Mouse (Mus musculus) neural tube, embryonic 15.5 days (tissue): ENCODE results near the gene AC161166.1. TPM values are rescaled to one million over a fixed set of nuclear protein-coding genes. Genes with fewer than 3 reads are reported as not detected.

Source experiments
- ATAC-seq: fragments of 200-750 bp; cut with Nextera tagmentation; 2 replicates; pipeline ENCODE4 v1.8.0; 2017; ENCODE audit warnings: mild to moderate bottlenecking, moderate TSS enrichment, moderate library complexity; ENCODE audit not compliant: low FRiP score
- H3K27ac ChIP-seq: fragments of 300-500 bp; sonication (generic); replicated peaks from 2 replicates; pipeline ENCODE4 v1.5.1; 2015; ENCODE audit warnings: mild to moderate bottlenecking, inconsistent platforms
- H3K27me3 ChIP-seq: fragments of 300-500 bp; sonication (generic); replicated peaks from 2 replicates; pipeline ENCODE4 v1.6.1; 2015; ENCODE audit warnings: inconsistent platforms
- H3K36me3 ChIP-seq: fragments of 300-500 bp; sonication (generic); 2 replicates; pipeline ENCODE4 v1.6.1; 2015; ENCODE audit warnings: inconsistent platforms
- H3K4me1 ChIP-seq: fragments of 300-500 bp; sonication (generic); 2 replicates; pipeline ENCODE4 v1.6.1; 2015; ENCODE audit warnings: inconsistent platforms
- H3K4me2 ChIP-seq: fragments of 300-500 bp; sonication (generic); 2 replicates; pipeline ENCODE4 v1.6.1; 2015; ENCODE audit warnings: inconsistent platforms, mild to moderate bottlenecking, moderate library complexity
- H3K4me3 ChIP-seq: fragments of 300-500 bp; sonication (generic); replicated peaks from 2 replicates; pipeline ENCODE4 v1.5.1; 2015; ENCODE audit warnings: mild to moderate bottlenecking, inconsistent platforms
- H3K9ac ChIP-seq: fragments of 300-500 bp; sonication (generic); replicated peaks from 2 replicates; pipeline ENCODE4 v1.6.1; 2015; ENCODE audit warnings: mild to moderate bottlenecking, inconsistent platforms
- H3K9me3 ChIP-seq: fragments of 300-500 bp; sonication (generic); replicated peaks from 2 replicates; pipeline ENCODE4 v1.6.1; 2016; ENCODE audit warnings: inconsistent platforms
- WGBS: fragments of 180-500 bp; shearing (Covaris S2); methylation state at CpG from one replicate; pipeline ENCODE4 v1.1.7; 2015; ENCODE audit warnings: mixed read lengths; 5-methylcytosine and 5-hydroxymethylcytosine counted together
- polyA plus RNA-seq: library from polyadenylated mRNA; unstranded; fragments of >200 nt; fragmentation: Nextera tagmentation; extraction: Ambion mirVana; gene quantifications from 2 replicates; pipeline ENCODE4 v1.2.1, GENCODE M21; 2015

The AC161166.1 gene
- polyA plus RNA-seq: 0.98 and 1.2 TPM in 2 replicates

DNA sequence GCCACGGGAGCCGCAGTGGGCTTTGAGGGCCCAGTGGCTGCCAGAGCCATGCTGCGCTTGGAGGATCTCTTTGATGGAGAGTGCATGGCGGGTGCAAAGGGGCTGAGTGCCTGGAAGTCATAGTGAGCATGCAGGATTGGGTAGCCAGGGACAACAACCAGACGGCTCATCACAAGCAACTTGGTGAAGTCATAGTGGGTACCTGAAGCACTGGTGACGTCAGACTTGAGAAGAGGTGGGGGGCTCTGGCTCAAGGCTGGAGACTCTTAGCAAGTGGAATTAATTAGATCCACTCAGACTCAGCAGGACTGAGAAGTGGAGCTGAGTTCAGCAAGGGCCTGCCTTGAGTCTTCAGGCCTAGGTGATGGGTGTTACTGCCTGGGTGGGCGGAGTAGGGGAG lies at the start of gene AC161166.1:
Gene AC161166.1 (minus strand): TSS at position 101 of the 400 bp plus-strand sequence.
- Histone ChIP-seq H3K27ac (no peak within 1 kb of the TSS), H3K36me3 (peaks cover 39% of the 10 kb centered on the region), H3K27me3 (no peaks in the 10 kb centered on the region), H3K4me2 (no peak within 1 kb of the TSS), H3K4me3 (no peak within 1 kb of the TSS), H3K9me3 (no peaks in the 10 kb centered on the region), H3K4me1 (peaks cover 50% of the 10 kb centered on the region), H3K9ac (no peak within 1 kb of the TSS)
- ATAC-seq: no peak
- WGBS: 92% methylated on average over 7 of the region's 7 CpGs

DNA sequence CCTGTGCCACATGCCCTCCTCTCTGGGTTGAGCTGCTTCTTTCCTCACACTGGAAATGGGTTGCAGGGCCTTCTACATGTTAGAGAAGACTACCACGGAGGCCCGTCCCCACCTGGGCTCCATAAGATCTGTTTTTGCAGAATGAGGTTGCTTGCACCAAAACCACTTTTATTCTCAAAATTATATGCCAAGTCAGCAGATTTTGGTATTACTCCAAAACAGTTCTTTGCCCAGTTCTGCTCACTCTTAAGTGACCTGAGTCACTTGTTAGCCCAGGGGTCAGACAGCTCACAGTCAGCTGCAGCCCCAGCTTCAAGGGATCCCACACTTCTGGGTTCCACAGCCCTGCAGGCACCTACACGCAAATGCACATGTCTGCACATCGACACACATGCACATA lies 49.2 kb upstream of the AC161166.1 start:
- Histone ChIP-seq H3K4me3 (no peak overlapping the region), H3K9ac (no peak overlapping the region), H3K27ac (no peak overlapping the region), H3K27me3 (no peaks in the 10 kb centered on the region), H3K4me2 (no peak overlapping the region), H3K4me1 (no peaks in the 10 kb centered on the region), H3K9me3 (no peaks in the 10 kb centered on the region), H3K36me3 (peaks cover 29% of the 10 kb centered on the region)
- no peak for ATAC-seq
- WGBS: 95% methylated on average over 4 of the region's 4 CpGs

DNA sequence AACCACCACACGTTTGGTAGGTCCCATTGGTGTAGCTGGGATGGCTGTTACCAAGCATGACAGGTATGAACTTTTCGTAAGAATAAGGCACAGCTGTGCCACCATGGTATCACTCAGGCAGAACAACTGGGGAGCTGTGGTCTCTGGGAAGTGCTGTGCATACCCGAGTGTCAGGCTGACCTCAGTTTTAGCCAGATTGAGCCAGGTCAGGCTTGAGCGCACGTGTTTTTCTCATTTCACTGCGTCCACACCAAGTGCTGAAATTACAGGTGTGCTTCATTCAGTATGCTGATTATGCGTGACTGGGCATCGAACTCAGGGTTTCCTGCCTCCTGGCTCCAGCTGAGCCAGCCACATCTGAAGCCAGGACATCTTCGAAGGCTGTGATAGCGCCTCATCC lies 43.5 kb upstream of the AC161166.1 start:
- ATAC-seq: no peak
- Histone ChIP-seq H3K27ac (no peak overlapping the region), H3K4me1 (no peaks in the 10 kb centered on the region), H3K27me3 (no peaks in the 10 kb centered on the region), H3K36me3 (peaks cover 36% of the 10 kb centered on the region), H3K4me3 (no peak overlapping the region), H3K9ac (no peak overlapping the region), H3K4me2 (no peak overlapping the region), H3K9me3 (no peaks in the 10 kb centered on the region)
- WGBS: 95% methylated on average over 10 of the region's 10 CpGs

DNA sequence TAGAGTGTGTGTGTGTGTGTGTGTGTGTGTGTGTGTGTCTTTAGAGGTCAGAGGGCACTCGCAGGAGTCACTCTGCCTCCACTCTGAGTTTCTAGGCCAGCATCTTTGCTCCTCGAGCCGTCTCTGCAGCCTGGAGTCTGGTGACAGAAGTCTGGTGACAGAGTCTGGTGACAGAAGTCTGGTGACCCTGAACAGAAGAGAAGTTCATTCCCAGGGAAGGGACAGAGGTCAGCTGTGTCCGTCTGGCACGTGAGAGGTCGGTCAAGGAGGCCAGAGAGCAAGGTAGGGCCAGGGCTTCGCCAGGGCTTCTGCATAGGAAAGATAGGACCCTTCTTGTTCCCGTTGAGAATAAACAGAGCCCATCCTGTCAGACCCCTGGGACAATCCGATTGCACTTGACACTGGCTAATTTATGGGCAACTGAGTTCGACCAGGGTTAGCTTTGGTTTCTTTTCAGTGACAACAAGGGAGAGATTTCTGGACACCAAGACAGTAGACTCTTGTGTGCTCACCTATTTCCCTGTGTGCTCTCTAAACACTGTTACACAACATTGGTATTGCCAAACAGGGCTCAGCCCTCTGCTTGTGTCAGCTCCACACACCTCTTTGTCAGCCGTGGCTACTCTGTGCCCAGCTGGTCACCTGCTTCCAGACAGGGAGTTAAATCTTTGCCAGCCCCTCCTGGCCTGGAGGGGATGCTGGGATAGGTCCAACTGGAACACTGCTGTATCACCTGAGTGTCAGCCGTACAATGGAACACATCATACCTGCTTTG lies 39.9 kb upstream of the AC161166.1 start:
- Histone ChIP-seq H3K4me1 (peaks cover 11% of the 10 kb centered on the region), H3K4me3 (no peak overlapping the region), H3K9ac (no peak overlapping the region), H3K27ac (no peak overlapping the region), H3K9me3 (no peaks in the 10 kb centered on the region), H3K4me2 (no peak overlapping the region), H3K36me3 (peaks cover 40% of the 10 kb centered on the region), H3K27me3 (no peaks in the 10 kb centered on the region)
- WGBS: 85% methylated on average over 12 of the region's 12 CpGs
- no peak for ATAC-seq

DNA sequence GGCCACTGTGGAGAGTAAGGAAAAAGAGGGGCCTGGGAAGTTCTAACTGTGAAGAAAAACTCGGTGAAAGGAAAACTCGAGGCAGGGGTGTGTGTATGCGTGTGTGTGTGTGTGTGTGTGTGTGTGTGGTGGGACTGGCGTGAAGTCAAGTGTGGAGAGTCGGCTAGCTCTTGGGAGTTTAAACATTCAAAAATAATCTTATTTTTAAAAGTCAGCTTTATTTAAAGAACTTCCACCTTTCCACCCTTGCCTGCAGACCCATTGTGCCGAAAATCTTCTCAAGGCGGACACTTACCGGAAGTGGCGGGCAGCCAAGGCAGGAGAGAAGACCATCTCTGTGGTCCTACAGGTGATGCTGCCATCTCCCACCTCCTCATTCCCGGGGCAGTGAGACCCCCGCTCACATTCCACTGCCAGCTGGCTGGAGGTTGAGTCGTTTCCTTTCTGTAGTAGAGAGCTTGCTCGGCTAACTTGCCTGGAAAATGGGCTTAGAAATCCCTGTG lies 35.3 kb upstream of the AC161166.1 start:
- Histone ChIP-seq H3K9me3 (no peaks in the 10 kb centered on the region), H3K4me2 (peak overlapping the region; percentile 77), H3K4me1 (peaks cover 17% of the 10 kb centered on the region), H3K27ac (peak overlapping the region; percentile 73; the same call in 1 of the 2 replicates), H3K9ac (peak overlapping the region; percentile 79), H3K27me3 (no peaks in the 10 kb centered on the region), H3K4me3 (peak overlapping the region; percentile 85), H3K36me3 (peaks cover 25% of the 10 kb centered on the region)
- ATAC-seq: peak; percentile 12; the same call in 1 of the 2 replicates
- whole genome bisulfite sequencing: 31% methylated on average over 13 of the region's 13 CpGs

DNA sequence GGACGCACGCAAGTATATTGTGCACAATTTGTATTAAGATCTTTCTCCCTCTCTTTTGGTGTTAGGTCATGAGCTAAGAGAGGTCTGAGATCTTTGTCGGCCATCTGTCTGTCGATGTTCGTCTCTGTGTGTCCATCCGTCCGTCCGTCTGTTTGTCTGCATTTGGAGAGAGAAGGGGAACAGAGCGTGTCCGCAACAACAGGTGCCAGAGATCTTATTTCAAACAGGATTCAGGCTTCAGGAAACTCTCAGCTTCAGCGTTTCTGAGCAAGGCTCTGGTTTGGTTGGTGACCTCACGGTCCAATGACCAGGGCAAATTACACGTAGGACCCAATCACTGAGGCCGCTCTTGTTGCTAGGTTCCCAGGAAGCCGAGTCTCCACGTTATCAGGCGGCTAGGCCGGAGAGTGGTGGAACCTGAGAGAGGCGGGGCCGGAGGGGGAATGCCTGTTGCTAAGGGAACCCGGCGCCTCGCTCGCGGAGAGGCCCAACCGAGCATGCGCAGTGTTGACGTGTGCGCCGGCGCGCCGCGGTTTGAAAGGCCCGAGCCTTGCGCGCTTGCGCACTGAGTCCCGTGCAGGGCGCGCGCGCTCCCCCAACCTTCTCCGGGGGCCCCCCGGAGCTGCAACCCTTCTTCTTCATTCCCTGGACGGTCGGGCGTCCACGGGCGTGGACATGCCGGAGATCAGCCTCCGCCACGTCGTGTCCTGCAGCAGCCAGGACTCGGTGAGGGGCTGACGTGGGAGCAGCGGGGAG lies 34.6 kb upstream of the AC161166.1 start:
- peaks cover 18% of the 10 kb centered on the region for H3K36me3 ChIP-seq
- peak; percentile 97 for ATAC-seq
- H3K9me3 ChIP-seq: no peaks in the 10 kb centered on the region
- peak overlapping the region; percentile 79 for H3K9ac ChIP-seq
- H3K4me2 ChIP-seq: peak overlapping the region; percentile 77
- peak overlapping the region; percentile 78 for H3K27ac ChIP-seq
- under 1% methylated on average over 57 of the region's 57 CpGs for WGBS
- peak overlapping the region; percentile 85 for H3K4me3 ChIP-seq
- peaks cover 17% of the 10 kb centered on the region for H3K4me1 ChIP-seq
- no peaks in the 10 kb centered on the region for H3K27me3 ChIP-seq

DNA sequence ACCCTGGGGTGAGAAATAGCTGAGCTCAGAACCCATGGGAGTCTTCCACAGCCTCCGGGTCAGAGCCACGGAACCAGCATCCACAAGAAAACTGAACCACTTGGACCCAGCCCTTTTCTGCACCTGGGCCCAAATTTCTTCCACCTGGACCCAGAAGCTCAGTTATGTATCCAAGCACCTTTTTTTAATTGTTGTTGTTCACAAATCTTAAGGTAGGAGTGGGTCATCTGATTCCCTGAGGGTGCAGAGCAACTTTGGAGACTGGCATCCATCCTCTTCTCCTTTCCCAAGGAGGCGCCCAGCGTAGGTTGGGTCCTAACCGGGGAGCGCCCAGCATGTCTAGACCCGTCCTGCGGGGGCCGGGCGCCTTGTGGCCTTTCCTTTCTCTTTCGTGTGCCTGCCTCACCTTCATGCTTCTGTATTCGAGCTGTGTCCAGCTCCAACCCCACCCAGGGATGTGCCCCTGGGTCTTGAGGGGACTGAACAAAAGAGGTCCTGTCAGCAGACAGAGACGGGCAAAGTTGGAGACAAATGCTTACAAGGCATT lies 33.9 kb upstream of the AC161166.1 start, which contains the start of the genes Pinlyp and Xrcc1:
Gene Pinlyp (minus strand): TSS at position 51 of the 547 bp plus-strand sequence.
Gene Xrcc1 (plus strand): TSS at position 222 of the 547 bp plus-strand sequence.
- Histone ChIP-seq H3K4me3 (peak within 1 kb of the TSS; percentile 85), H3K9me3 (no peaks in the 10 kb centered on the region), H3K27me3 (no peaks in the 10 kb centered on the region), H3K27ac (peak within 1 kb of the TSS; percentile 78), H3K4me1 (peaks cover 17% of the 10 kb centered on the region), H3K9ac (peak within 1 kb of the TSS; percentile 79), H3K36me3 (peaks cover 11% of the 10 kb centered on the region), H3K4me2 (peak within 1 kb of the TSS; percentile 77)
- WGBS: 41% methylated on average over 13 of the region's 13 CpGs
- peak; percentile 16; the same call in 1 of the 2 replicates for ATAC-seq

DNA sequence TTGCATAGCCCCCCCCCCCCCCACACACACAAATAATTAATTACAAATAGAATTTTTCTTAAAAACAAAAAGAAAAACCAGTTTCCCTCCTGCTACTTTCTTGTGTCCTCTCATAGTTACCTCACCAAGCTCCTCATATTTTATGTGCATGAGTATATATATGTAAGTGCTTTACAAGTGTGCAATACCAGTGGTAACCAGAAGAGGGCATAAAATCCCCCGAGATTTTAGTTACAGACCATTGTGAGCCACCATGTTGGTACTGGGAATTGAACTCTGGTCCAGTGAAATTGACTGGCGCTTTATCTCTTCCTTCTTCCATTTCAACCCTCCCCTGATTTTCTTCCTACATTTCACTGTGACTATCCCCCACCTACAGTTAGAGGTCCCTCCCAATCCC lies 32.3 kb upstream of the AC161166.1 start:
- no peak overlapping the region for H3K9ac ChIP-seq
- peaks cover 6% of the 10 kb centered on the region for H3K36me3 ChIP-seq
- no peaks in the 10 kb centered on the region for H3K27me3 ChIP-seq
- no peak overlapping the region for H3K4me2 ChIP-seq
- H3K9me3 ChIP-seq: no peaks in the 10 kb centered on the region
- ATAC-seq: no peak
- H3K4me1 ChIP-seq: peaks cover 17% of the 10 kb centered on the region
- no peak overlapping the region for H3K27ac ChIP-seq
- 86% methylated on average over 2 of the region's 2 CpGs for WGBS
- no peak overlapping the region for H3K4me3 ChIP-seq

DNA sequence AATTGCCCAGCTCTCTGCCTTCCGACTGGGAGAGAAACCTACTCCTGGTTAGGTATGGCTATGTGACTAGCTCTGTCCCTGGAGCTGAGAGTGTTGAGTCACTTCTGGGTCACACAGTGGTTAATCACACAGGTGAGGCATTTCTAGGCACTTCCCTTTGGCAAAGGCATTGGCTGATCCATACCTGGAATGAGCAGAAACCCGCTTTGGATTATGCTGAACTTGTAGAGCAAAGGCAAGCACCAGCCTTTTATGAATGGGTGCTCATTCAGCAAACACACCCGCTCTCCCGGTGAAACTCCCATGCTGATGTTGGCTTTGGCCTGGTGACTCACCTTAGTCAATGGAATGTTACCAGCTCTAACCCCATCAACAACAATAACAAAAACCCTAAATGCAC lies 27.4 kb upstream of the AC161166.1 start:
- Histone ChIP-seq H3K27me3 (no peaks in the 10 kb centered on the region), H3K27ac (no peak overlapping the region), H3K4me1 (peaks cover 6% of the 10 kb centered on the region; the same call in 1 of the 2 replicates), H3K9me3 (no peaks in the 10 kb centered on the region), H3K36me3 (peaks cover 14% of the 10 kb centered on the region), H3K4me3 (no peak overlapping the region), H3K4me2 (no peak overlapping the region), H3K9ac (no peak overlapping the region)
- no peak for ATAC-seq
- WGBS: 95% methylated on average over 4 of the region's 4 CpGs

DNA sequence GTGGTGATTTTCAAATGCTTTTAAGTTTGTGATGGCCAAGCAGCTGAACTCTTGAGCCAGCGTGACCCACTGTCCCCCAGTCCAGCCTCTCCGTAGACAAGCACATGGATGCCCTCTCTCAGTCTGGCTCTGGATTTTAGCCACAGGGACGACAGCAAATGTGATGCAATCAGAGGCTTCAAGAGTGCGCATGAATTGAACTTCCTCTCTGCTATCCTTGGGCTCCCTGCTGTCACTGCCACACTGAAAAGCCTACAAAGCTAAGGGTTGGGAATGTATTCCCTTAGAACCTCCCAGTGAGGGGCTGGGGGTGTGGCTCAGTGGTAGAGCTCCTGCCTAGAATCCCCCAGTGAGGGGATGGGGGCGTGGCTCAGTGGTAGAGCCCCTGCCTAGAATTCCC lies 26.4 kb upstream of the AC161166.1 start:
- H3K27me3 ChIP-seq: no peaks in the 10 kb centered on the region
- WGBS: 79% methylated on average over 5 of the region's 5 CpGs
- peaks cover 15% of the 10 kb centered on the region for H3K4me1 ChIP-seq
- ATAC-seq: no peak
- no peaks in the 10 kb centered on the region for H3K9me3 ChIP-seq
- H3K4me3 ChIP-seq: no peak overlapping the region
- H3K27ac ChIP-seq: no peak overlapping the region
- H3K9ac ChIP-seq: no peak overlapping the region
- peaks cover 23% of the 10 kb centered on the region for H3K36me3 ChIP-seq
- H3K4me2 ChIP-seq: no peak overlapping the region

DNA sequence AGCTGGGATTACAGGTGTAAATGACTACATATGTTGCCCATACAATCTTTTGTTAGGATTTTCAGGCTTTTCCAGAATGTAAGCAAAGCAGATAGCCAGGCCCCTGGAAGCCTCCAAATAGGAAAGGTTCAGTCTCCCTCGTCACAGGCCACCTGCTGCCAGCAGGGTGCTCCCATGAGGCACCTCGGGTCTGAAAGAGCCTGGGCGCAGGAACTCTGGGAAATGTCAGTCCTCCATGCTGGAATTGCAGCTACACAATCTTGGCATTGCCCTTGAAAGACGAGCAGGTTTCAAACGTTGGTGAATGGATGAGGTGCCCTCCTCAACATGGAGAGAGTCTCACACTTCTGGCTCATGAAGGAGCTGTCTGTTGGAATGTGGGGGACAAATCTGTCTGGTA lies 25.9 kb upstream of the AC161166.1 start:
- Histone ChIP-seq H3K27me3 (no peaks in the 10 kb centered on the region), H3K4me2 (no peak overlapping the region), H3K36me3 (peaks cover 27% of the 10 kb centered on the region), H3K9ac (no peak overlapping the region), H3K4me1 (peaks cover 21% of the 10 kb centered on the region), H3K9me3 (no peaks in the 10 kb centered on the region), H3K4me3 (no peak overlapping the region), H3K27ac (no peak overlapping the region)
- 44% methylated on average over 5 of the region's 5 CpGs for WGBS
- ATAC-seq: no peak
